Mouse (Mus musculus) NIH3T3 (cell line): ENCODE results near the gene Syngr2.
A peak's percentile ranks its signal among the peaks of the same experiment; 100 is the strongest.
"Not testable (repeated sequence)": the region's sequence is repeated elsewhere in the genome, so short reads cannot be mapped to it uniquely, and the experiment has no call there.

Experiments used
- DNase-seq: peaks from one replicate; pipeline ENCODE4 v3.0.0-alpha.2; 2012; ENCODE audit warnings: low read depth

The Syngr2 gene

DNA sequence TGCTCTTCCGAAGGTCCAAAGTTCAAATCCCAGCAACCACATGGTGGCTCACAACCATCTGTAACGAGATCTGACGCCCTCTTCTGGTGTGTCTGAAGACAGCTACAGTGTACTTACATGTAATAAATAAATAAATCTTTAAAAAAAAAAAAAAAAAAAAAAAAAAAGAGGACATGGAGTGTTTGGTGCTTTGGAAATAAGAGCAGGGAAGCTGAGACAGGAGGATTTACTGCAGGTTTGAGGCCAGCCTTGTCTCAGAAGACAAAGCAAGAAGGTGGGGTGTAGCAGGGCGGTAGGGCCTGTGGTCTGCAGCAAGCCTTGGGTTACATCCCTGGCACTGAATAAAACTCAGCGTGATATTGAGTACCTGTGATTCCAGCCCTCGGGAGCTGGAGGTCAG lies 24.0 kb downstream of the Syngr2 start:
- not testable (repeated sequence) for DNase-seq

DNA sequence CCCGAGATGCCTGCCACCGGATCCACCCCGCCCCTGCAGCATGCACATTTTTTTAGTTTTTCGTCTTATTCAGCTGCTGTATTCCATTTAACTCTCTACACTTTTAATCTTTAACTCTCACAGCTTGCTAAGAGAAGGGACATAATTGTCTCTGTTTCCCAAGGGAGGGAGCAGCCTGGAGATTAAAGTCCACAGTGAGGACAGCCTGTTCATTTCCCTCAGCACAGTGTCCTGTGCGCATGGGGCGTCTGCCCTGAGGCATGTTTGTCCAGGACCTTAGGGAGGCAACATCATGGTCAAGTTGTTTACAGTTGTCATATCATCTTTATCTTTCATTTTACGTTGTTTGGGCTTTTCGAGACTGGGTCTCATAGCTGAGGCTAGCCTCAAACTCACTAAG lies 24.6 kb downstream of the Syngr2 start:
- DNase-seq, result no peak

GRCm38 (mm10) chr11:117836306-117836705 lies 26.8 kb downstream of the Syngr2 start:
- no peak for DNase-seq

DNA sequence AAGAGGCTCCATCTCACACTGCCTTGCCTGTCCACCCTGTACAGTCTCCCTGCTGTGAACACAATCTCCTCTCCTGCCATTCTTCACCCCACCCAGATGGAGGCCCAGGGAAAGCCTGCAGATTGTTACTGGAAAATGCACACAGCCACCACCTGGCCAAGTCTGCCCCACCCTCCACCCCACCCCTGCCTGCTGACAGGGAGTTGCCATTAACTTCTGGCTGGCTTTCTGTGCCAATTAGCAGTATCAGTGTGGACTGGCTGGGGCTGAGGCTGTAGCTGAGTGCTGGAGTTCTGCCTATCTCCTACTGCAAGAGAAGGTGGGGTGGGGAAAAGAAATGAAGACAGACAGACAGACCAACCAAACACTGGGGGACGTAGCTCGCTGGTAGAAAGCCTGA lies 29.1 kb downstream of the Syngr2 start:
- DNase-seq, result peak; percentile 41

GRCm38 (mm10) chr11:117839021-117839420 lies 29.6 kb downstream of the Syngr2 start:
- DNase-seq, result no peak

GRCm38 (mm10) chr11:117840910-117841309 lies 31.4 kb downstream of the Syngr2 start:
- DNase-seq, result no peak

DNA sequence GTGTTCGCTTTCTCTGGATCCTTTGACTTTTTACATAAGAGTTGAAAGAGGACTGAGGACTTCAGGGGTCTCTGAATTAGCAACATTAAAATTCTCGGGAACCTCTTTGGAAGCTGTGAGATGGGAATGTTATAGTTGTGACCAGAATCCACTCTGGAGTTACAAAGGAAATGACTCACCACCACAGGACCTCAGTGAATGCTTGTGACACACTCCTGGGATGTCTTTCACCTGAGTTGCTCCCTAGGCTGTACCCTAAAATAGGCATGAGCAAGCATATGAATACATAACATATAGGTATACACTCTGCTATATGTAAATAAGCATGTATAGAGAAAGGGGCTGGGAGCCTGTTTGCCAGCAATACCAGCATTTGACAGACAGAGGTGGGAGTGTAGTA lies 34.0 kb downstream of the Syngr2 start:
- no peak for DNase-seq

GRCm38 (mm10) chr11:117844997-117845396 lies 35.5 kb downstream of the Syngr2 start:
- no peak for DNase-seq

DNA sequence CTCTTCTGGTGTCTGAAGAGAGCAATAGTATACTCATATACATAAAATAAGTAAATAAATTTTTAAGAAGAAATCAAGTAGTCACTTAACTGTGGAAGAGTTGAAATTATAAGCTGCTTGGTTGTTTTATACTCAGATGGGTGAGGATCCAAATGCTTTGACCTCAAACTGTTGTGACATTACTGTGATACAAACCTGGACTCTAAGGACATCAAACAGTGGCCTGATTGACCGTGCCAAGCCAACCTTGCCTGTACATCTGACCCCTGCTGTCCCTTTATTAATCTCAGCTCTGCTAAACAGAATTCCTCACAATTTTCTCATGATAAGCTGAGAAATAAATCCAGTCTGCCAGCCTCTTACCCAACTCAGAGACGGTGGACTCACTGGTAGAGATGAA lies 36.2 kb downstream of the Syngr2 start:
- no peak for DNase-seq

DNA sequence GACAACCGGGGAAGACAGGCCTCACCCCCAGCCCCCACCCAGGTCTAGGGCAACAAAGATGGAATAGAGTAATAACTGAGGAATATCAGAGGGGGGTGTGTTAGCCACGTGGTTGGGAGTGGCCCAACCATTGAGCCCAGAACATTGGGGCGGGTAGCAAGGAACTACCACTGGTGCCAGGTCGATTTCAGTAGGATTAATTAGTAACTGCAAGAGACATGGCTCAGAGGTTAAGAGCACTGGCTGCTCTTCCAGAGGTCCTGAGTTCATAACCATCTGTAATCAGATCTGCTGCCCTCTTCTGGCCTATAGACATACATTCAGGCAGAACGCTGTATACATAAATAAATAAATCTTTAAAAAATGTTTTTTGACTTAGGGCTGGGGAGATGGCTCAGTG lies 37.2 kb downstream of the Syngr2 start:
- DNase-seq, result peak; percentile 50

GRCm38 (mm10) chr11:117847593-117848215 lies 38.2 kb downstream of the Syngr2 start:
- DNase-seq, result peak; percentile 73

DNA sequence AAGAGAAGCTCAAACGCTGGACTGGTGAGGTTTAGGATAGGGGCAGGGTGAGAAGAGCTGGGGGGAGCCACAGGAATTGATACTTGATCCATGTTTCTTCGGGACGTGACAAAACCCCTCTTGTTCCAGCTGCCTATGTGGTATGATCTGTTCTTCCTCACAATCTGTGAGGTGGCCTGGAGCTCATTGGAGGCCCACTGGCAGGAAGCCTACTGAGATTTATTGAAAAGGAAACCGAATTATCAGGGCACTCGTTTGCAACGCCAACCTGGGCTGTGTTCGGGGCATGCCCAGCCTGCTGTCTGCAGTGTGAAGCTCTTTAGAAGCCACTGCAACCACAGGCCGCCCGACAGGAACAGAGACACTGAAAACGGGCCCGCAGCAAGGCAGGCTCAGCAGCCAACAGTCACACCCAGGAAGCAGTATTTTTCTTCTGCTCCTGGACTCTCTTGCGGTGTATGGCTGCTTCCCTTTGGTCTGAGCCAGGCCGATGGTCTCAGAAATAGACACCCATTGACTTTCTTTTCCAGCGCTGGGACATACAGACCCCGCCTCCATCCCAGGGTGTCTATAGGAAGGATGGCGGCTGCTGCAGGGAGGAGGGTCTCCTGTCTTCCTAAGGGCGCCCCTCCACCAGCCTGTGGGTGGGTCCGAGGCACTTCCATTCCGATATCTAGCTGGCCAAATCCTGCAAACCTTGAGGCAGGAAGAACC lies 39.0 kb downstream of the Syngr2 start:
- peak; percentile 70 for DNase-seq

DNA sequence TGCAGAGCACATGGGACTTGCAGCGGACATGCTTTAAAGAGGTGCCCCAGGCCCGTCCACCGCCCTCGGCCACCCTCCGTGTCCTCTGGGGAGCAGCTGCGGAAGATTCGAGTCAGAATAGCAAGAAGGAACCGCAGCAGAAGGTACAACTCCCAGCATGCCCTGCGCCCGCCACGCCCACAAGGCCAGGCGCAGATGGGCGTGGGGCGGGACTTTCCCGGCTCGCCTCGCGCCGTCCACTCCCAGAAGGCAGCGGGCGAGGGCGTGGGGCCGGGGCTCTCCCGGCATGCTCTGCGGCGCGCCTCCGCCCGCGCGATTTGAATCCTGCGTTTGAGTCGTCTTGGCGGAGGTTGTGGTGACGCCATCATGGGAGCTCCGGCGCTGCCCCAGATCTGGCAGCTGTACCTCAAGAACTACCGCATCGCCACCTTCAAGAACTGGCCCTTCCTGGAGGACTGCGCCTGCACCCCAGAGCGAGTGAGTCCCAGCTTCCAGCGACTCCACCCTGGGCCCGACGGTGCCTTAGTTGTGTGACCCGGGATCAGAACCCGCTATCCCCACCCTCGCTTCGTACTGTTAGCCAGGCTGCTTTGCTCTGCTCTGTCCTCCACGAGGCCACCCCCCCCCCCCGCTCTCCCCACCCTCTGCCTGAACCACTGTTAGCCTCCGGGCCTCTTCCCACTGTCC lies 39.7 kb downstream of the Syngr2 start, which contains the start of gene Birc5:
Birc5 (plus strand) TSS at position 267 of the 687 bp plus-strand sequence.
- peak; percentile 99 for DNase-seq

DNA sequence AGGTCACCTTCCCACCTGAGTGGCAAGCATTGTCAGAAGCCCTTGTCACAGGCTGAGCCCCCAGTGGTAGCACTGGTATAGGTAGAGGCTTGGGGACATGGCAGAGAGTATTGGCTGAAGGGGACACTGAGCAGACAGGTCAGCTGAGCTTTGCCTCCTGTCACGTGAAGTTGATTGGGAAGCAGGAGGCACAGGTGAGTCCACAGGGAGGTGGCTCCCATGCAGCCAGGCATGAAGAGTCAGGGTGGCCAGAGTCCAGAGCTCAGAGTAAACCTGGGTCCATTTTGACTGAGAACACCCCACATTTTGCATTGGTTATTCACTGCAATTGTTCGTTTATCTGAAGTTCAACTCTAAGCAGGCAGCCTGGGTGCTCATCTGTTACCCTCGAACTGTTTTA lies 43.4 kb downstream of the Syngr2 start:
- DNase-seq, result no peak

DNA sequence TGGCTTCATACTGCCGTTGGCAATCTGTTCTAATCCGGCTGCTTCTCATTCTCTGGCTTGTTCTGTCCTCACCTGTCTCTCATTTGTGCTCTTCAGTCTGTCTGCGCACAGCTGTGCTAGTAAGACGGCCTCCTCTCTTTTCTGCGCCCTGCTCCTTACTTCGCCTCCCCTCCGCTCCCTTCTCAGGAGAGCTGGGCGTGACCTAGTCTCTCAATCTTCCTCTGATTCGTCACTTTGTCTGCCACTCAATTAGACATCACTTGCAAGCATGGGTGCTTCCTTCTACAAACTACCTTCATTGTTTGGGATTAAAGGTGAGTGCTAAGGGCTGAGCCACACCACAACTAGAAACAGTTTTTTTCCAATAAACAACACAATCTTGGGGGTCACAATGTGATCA lies 44.8 kb downstream of the Syngr2 start:
- no peak for DNase-seq

- DNase-seq, result no peak
Measured at GRCm38 (mm10) chr11:117855360-117855759, 45.9 kb downstream of the Syngr2 start.

- no peak for DNase-seq
Measured at GRCm38 (mm10) chr11:117855975-117856374, 46.5 kb downstream of the Syngr2 start.

DNA sequence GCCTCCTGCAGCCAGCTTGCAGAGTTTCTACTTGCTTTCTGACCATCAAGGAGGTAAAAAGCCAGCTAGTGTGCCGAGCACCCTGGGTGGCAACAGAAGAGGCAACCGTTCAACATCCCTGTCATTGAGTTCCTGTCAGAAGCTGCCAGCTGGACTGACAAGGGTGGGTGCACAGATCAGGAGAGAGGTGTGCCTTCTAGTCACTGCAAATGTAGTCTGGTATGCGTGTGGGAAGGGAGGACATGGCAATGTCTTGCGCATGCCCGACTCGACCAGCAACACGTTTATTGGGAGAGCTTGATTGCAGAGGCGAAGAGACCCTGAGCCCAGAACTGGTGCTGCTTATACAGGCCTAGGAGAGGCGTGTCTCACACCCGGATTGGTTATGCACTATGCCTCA lies 48.0 kb downstream of the Syngr2 start:
- DNase-seq, result no peak

DNA sequence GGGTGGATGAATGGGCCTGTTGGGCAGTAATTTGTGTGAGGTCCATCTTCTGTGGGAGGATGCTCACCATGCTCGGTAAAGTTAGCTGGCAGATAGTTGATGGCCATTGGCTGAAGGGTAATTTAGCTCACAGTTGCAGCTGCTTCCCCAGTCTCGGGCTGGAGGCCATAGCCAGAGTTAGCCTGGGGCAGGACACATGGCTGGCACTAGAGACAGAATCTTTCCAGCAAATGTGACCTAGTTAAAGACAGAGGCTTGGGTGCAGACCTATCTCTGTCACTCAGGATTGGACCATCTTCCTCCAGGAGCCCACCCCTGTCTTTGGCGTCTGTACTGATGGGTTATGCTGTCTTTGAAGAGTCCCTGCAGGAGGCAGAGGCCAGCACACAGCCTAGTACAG lies 48.9 kb downstream of the Syngr2 start:
- DNase-seq, result no peak

DNA sequence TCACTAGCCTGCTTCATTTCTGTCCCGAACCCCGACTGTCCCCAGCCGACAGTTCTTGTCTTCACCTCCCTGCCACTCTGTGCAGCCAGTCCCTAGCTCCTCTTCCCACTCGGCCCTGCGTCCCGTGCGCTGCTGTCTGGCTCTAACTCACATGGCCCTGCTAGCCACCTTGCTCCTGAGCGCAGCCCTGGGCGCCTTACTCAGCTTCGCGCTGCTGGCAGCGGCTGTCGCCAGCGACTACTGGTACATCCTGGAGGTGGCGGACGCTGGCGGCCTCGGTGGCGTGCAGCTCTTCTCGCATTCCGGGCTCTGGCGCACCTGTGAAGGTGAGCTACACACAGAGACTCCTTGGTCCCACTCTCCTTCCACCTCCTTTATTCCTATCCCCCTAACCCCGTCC lies 51.1 kb downstream of the Syngr2 start, which contains the start of gene Tmem235:
Tmem235 (plus strand) TSS at position 152 of the 400 bp plus-strand sequence.
- DNase-seq, result no peak

GRCm38 (mm10) chr11:117863174-117863856 lies 53.8 kb downstream of the Syngr2 start:
- no peak for DNase-seq
